Mouse (Mus musculus) MN1 (cell line): ENCODE measurements around the gene Pafah1b1.

ENCODE experiments used
- DNase-seq: peaks from one replicate; pipeline ENCODE4 v3.0.0-alpha.2; 2016; ENCODE audit warnings: low spot score

The Pafah1b1 gene

DNA sequence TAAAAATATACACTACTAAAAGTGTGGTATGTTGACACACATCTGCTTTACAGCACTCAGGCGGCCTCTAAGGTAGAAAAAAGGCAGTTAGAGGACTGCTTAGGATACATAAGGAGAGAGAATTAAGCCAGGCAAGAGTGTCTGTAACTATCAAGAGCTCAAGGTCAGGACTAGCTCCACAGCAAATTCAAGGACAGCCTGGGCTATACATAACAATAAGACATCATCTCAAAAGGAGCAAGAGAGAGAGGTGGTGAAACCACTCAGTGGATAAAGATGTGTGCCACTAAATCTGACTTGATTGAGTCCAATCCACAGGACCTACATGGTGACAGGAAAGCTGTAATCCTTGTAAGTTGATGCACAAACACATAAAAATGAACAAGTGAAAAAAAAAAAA, 3.8 kb downstream of the Pafah1b1 start:
- DNase-seq = no peak

DNA sequence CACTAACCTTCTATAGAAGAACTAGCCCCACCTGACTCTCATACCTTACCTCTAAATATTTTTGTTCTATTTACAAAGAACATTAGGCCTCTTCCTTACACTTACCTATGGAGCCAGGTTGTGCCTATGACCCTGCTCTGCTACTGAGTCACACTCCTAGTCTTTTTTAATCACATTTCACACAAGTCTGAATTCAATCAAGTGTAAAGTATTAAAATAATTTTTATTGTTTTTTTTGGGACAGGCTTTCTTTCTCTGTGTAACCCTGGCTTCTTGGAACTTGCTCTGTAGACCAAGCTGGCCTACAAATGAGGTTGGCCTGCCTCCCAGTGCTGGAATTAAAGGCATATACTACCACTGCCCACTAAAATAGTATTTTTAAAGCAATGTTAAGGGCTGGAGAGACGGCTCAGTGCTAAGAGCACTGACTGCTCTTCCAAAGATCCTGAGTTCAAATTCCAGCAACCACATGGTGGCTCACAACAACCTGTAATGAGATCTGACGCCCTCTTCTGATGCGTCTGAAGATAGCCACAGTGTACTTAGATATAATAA, 8.4 kb downstream of the Pafah1b1 start:
- DNase-seq = no peak

DNA sequence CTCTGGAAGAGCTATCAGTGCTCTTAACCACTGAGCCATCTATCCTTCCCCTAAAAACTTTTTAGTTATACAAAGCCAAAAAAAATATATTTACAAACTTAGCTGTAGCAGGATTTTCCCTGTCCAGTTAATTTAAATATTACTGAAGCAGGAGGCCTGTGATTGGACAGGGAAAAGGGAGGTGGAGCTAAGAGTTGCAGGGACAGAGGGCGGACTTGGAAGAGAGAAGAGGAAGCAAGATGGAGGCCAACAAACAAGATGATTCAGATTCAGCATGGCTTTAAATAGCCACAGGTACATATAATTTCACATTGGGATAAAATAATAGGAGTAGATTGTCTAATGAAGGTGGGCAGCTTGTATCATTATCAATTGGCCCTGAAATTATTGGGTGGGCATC, 13.8 kb downstream of the Pafah1b1 start:
- no peak for DNase-seq

DNA sequence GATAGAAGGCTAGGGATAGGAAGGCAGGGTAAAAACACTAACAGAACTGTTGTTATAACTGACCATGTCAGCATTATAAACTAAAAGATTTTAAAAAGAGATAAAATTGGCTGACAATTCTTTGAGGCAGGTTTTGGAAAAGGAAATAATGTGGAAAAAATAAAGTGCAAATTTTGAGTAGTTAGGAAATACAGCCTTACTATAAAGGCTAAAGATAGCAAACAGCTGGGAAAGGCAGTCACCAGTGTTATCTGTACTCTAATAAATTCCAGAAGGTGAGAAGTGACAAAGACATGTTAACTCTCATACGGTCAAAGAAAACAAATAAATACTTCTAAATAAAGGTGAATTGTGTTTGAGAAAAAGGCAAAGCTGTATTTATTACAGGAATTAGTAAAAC, 15.7 kb downstream of the Pafah1b1 start:
- no peak for DNase-seq

DNA sequence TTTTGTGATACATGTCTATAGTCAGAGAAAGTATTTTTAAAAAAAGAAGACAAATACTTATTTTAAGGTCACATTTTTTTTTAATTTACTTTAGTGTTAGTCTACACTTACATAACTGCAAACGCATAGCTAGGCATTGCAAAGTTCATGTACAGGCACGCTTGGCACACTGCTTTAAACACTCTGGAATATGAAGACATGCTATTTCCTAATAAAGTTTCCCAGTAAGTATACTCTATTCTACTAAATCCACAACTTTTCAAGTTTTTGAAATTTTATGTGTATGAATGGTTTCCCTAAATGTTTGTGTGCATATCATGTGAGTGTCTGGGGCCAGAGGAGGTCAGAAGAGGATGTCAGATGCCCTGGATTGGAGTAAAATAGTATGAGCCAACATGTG, 20.4 kb downstream of the Pafah1b1 start:
- no peak for DNase-seq

DNA sequence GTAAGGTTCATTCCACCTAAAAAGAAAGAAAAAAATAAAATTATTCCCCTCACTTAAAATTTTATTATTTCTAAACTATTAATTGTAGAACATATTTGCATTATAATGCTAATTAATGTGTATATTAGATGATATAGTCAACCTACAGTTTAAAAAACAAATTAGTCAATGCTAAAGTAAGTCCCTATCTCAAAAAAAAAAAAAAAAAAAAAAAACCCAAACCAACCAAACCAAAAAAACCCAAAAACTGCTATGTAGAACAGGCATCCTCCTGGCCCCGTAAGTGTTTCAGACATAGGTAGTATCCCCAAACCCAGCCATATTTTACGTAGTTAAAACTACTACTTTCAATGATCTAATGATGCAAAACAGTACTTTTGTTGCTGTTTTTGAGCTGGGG, 25.0 kb downstream of the Pafah1b1 start:
- DNase-seq = no peak

DNA sequence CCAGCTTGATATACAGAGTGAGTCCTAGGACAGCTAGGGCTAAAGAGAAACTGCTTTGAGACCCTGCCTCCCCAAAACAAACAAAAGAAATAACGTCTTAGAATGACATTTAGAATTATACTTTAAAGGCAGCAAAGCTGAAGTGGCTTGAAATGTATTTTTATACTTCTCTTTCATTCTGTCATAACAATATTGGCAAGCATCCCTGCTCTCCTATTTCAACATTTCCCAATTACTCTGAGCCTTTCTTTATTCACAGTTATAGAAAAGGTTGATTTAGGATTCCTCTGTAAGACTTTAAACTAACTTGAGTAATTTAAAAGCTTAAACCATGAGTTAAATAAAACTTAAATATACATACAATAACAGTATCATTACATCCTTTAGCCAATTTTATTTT, 32.3 kb downstream of the Pafah1b1 start:
- no peak for DNase-seq

DNA sequence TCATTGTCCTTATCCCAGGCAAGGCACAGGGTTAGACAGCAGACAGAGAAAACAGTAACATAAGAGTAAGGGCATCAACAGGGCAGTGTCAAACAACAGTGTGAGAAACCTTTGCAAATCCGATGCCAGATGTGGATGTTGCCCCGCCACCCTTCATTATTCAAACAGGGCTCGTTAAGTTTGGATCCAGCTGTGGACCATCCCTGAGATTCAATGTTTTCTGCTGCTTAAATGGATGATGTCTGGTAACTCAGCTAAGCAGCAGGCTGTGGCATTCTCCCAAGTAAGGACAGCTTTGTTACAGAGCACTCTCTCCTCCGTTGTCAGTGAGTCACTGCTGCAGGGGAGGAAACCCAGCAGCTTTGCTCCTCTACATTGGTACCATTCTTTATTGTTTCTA, 49.3 kb downstream of the Pafah1b1 start:
- DNase-seq = no peak

DNA sequence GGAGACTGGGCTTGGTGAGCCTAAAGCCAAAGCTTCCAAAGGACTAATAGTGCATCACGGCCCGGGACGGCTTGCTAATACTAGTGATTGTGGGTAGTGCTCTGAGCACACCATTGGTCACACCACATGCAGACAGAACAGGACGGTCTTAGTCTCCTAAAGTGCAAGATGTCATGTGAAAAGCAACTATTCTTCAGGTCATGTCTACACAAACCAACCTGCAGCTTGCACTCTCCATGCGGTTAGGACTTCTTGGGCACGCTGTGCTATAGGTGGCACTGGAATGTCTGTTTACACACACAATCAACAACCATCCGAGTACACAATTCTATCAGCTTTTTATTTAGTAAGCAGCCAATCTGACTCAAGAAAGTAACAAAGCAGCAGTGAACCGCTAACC, 49.8 kb downstream of the Pafah1b1 start:
- no peak for DNase-seq

DNA sequence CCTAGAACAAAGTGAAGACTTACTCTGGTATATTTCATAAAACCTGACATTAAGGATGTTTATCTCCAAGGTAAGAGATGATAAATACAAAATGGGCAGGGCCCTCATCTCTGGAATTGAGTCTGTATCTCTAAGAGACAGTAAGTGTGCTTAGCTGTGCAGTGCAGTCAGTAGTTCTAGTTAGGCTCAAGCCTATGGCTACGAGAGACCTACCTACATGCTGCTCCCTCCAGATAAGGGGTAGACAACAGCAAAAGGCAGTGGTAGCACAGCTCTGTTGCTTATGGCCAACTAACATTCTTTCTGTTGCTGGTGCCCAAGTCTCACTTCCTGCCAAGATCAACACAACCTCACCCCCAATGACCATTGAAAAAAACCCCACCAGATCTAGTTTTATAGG, 50.9 kb downstream of the Pafah1b1 start:
- DNase-seq = no peak

DNA sequence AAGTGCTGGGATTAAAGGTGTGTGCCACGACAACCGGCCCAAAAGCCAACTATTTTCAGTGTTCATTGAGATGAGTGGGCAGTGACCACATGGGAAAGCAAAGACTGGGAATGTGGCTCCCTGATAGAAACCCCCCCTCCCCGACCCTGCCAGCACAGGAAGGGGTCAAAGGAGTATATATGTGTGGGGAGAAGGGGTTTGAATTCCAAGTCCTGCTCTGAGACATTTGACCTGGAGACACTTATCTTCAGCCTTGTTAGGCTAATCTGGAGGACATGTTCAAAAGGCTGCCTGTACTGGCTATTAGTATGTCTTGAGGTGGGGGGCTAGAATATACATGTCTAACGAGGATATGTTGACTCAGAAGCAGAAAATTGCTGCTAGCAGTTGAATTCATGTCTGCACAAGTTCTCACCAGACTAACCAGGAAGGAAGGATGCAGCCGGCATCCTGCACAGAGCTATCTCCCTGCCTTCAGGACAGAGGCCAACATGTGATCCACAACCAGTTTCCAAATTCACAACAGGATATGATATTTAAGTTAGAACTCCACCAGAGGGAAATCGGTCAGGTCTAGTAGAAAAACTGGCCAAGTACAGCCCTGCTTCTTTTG, 51.5 kb downstream of the Pafah1b1 start:
- DNase-seq = no peak

DNA sequence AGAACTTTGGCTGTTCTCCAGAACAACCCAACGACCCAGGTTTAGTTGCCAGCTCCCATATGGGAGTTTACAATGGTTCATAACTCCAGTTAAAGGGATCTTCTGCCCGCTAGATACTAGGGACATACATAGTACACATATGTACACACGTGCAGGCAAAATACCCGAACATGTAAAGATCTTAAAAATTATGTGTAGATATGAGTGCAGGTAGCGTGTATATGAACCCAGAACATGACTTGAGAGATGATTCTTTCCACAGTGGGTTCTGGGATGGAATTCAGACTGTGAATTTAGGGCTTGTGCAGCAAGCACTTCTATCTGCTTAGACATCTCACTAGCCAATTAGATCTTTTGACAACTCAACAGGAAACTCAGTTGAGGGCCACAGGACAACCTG, 52.6 kb downstream of the Pafah1b1 start:
- DNase-seq = no peak

DNA sequence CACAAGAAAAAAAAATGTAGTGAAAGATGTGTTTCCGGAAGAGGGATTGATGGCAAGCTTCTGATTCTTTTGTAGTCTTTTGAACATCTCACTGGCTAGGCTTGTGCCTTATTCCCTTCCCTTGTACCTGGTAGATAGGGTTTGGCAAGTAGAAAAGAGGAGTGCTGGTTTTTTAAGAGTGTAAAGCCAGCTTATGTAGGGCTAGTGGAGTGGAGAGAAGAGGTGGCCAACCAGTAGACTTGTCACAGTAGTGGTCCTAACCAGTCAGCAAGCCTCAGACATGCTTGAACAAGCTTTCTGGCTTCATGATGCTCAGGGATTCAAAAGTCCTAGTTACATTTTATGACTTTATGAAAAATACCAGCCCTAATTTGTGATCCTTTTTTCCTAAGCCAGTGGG, 53.5 kb downstream of the Pafah1b1 start:
- DNase-seq = no peak

DNA sequence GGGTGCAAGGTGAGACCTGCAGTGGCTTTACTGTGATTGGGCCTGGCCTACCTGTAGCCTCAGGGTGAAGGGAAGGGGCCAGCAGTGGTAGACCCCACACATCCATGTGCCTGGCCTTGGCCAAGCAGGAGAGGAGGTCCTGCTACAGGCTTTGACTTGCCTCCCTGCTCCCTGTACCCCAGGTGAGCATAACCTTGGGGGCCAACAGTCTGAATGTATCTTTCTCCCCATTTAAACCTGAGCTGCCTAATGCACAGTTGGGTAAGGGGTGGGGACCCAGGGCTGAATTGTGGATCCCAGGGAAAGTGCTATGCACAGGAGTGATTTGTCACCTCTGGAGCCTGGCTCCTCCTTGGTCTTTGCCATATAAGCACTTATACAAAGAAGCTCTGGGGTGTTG, 54.3 kb downstream of the Pafah1b1 start:
- DNase-seq = no peak

DNA sequence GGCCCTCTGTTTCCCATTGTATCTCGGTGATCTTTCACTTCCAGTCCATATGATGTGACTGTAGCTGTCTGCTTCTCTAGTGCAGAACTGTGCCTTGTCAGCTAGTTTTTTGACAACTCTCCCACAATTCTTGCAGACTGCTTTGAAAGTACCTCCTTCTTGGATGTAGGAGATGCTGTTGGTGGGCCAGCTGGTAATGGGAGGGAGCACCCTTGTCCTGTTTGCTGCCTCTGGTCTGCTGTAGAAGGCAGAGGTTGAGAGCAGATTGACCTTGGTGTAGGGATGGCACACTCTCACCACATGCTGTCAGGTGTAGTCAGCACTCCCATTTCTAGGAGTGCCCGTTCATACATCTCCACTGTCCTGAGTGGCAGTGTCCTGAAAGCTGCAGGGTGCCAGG, 55.5 kb downstream of the Pafah1b1 start:
- DNase-seq = no peak

DNA sequence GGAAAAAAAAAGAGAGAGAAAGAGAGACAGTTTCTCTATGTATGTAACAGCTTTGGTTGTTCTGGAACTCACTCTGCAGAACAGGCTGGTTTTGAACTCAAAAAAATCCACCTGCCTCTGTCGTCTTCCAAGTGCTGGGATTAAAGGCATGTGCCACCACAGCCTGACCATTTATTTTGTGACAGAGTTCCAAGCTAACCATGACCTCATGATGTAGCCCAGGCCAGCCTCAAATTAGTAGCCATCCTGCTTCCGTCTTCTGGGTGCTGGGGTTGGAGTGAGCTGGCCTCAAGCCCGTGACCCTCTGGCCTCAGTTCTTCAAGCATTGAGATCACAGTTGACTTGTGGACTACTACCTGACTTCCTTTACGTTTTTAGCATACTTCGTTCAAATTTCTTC, 56.0 kb downstream of the Pafah1b1 start:
- DNase-seq = no peak

DNA sequence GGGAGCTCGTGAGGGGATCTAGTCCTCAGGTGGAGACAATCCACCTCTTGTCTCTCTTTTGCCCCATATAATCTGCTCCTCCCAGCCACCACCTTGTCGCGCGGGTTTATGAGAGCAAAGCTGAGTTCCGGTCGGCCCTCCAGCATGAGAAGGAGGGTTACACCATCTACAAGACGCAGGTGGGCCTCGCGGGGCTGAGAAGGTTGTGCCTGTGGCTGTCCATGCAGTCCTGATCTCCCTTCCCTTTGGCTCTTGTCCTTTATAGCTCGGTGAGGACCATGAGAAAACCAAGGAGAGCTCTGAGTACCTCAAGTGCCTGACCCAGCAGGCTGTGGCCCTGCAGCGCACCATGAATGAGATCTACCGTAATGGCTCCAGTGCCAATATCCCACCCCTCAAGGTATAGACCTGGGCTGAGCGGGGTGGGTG, 56.9 kb downstream of the Pafah1b1 start:
- DNase-seq = no peak

DNA sequence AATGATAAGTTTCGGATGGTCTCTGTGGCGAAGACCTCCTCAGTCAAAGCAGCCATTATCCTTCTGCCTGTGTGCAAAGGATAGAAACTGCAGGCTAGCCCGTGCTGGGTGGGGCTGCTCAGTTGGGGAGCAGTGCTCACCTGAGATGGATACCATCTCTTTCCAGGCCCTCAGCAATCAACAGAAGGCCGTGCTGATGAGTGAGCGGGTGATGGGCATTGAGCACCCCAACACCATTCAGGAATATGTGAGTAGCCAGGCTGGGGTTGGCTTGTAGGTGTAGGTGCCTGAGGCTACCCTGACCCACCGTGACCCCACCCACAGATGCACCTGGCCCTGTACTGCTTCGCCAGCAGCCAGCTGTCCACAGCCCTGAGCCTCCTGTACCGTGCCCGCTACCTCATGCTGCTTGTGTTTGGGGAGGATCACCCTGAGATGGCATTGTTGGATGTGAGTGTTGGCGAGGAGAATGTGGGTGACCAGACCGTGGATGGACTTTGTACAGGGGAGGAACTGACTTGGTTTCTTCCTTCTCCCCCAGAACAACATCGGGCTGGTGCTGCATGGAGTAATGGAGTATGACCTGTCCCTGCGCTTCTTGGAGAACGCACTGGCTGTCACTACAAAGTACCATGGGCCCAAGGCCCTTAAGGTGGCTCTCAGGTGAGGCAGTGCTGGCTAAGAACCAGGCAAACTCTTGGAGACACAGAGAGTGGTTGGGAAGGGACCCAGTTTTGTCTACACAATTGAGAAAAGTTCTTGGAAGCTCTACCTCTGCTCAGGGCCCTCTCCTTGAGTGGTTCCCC, 57.5 kb downstream of the Pafah1b1 start:
- DNase-seq = no peak

DNA sequence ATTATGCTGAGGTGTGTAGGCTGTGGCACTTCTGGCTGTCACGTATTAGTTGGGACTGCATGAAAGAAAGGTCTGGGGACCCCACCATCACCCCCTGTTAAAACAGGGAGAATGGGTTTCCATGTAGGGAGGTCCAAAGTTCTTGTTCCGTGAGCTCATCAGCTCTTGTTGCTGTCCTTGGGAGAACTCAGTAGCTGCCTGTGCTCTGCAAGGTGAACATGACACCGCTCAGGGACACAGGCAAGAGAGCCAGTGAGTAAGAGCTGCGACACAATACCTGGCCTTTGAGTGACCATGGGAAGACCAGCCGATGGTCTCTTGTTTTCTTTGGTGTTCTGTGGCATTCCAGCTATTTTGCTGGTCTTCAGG, 58.2 kb downstream of the Pafah1b1 start:
- DNase-seq = no peak

DNA sequence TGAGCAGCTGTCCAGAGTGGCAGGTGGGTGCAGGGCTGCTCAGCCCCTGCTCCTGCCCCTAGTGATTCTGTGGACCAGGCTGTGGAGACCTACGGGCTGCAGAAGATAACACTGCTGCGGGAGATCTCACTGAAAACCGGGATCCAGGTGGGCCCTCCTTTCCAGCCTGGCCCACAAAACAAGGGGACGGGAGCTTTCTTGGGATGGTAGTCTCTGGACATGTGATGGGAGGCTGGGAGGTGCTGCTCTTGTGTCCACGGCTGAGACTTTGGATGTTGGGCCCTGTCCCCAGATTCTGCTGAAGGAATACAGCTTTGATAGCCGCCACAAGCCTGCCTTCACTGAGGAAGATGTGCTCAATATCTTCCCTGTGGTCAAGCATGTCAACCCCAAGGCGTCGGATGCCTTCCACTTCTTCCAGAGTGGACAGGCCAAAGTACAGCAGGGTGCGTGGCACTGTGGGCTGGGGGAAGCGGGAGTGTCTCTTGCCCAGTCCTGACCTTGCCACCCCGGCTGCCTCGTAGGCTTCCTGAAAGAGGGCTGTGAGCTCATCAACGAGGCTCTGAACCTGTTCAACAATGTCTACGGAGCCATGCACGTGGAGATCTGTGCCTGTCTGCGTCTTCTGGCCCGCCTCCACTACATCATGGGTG, 58.7 kb downstream of the Pafah1b1 start:
- no peak for DNase-seq

DNA sequence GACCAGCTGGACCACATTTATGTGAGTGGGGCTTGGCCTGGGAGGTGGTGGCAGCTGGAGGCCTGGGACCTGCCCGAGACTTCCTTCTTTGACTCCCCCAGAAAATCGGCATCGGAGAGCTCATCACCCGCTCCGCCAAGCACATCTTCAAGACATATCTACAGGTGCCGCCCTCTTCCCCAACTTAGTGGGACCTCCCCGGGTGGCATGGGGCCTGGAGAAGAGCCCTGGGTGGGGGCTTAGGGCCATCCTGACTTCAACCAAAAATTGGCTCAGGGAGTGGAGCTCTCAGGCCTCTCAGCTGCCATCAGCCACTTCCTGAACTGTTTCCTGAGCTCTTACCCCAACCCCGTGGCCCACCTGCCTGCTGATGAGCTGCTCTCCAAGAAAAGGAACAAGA, 59.6 kb downstream of the Pafah1b1 start:
- DNase-seq = no peak

DNA sequence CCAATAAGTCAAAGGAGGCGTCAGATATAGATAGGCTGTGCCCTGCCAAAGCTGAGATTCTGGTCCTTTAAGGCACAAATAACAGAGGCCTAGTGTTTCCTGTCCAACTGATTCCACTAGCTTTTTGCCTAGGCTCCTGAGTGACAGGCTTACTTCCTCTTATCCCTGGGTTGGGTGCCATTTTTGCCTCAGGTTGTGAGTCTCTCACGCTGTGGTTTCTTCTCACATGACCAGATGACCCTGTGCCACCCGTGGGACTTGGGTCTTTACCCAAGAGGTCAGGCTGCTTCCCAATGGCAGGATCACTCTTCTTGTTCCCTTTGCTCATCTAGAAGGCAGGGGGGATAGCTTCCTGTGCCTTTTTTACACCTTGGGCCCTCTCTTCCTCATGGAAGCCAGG, 60.2 kb downstream of the Pafah1b1 start:
- DNase-seq = no peak

DNA sequence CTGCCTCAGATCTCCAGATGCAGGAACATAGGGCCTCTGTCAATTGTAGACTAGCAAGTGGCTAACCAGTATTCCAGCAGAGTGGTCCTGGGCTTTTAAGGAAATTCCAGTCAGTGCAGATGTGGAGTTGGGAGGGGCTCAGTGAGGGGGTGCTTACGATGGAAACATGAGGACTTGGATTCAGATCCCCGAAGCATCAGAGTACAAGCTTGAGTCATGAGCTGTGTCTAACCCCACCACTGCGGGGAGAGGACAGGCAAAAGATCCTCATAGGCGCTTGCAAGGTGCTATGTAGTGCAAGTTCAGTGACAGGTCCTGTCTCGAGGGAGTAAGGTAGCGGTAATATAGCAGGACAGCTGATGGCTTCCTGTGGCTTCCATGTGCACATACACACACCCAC, 62.2 kb downstream of the Pafah1b1 start:
- no peak for DNase-seq
